Mouse (Mus musculus): Measurements from ENCODE around the gene Usp3.

Gene Usp3

GRCm38 (mm10) chr9:66603907-66604306 lies 11.0 kb upstream of the Usp3 start:
- no peak for DNase-seq (ENCODE audit: low spot score)

GRCm38 (mm10) chr9:66601006-66601405 lies 8.1 kb upstream of the Usp3 start:
- DNase-seq (ENCODE audit: low spot score) = no peak

GRCm38 (mm10) chr9:66600551-66600950 lies 7.6 kb upstream of the Usp3 start:
- no peak for DNase-seq (ENCODE audit: low spot score)

- DNase-seq (ENCODE audit: low spot score) = peak; percentile 63
Measured at GRCm38 (mm10) chr9:66599577-66599976, 6.6 kb upstream of the Usp3 start.

- DNase-seq (ENCODE audit: low spot score) = no peak
Measured at GRCm38 (mm10) chr9:66598636-66599035, 5.7 kb upstream of the Usp3 start.

- no peak for DNase-seq (ENCODE audit: low spot score)
Measured at GRCm38 (mm10) chr9:66597480-66598215, 4.7 kb upstream of the Usp3 start.

GRCm38 (mm10) chr9:66597076-66597475 lies 4.1 kb upstream of the Usp3 start:
- no peak for DNase-seq (ENCODE audit: low spot score)

- DNase-seq (ENCODE audit: low spot score) = no peak
Measured at GRCm38 (mm10) chr9:66595722-66596675, 3.1 kb upstream of the Usp3 start.

- no peak for DNase-seq (ENCODE audit: low spot score)
Measured at GRCm38 (mm10) chr9:66594061-66594460, 1.1 kb upstream of the Usp3 start.

- no peak for DNase-seq (ENCODE audit: low spot score)
Measured at GRCm38 (mm10) chr9:66593613-66593969, 649 bp upstream of the Usp3 start.

GRCm38 (mm10) chr9:66591851-66592645 lies 894 bp downstream of the Usp3 start:
- DNase-seq (ENCODE audit: low spot score) = peak; percentile 56

- no peak for DNase-seq (ENCODE audit: low spot score)
Measured at GRCm38 (mm10) chr9:66590051-66590450, 2.9 kb downstream of the Usp3 start.

- DNase-seq (ENCODE audit: low spot score) = no peak
Measured at GRCm38 (mm10) chr9:66587016-66587415, 5.9 kb downstream of the Usp3 start.

- DNase-seq (ENCODE audit: low spot score) = no peak
Measured at GRCm38 (mm10) chr9:66586533-66586932, 6.4 kb downstream of the Usp3 start.

GRCm38 (mm10) chr9:66585191-66585590 lies 7.8 kb downstream of the Usp3 start:
- DNase-seq (ENCODE audit: low spot score) = no peak

GRCm38 (mm10) chr9:66584176-66584575 lies 8.8 kb downstream of the Usp3 start:
- no peak for DNase-seq (ENCODE audit: low spot score)

GRCm38 (mm10) chr9:66583244-66583643 lies 9.7 kb downstream of the Usp3 start:
- DNase-seq (ENCODE audit: low spot score) = no peak

GRCm38 (mm10) chr9:66581694-66582093 lies 11.2 kb downstream of the Usp3 start:
- no peak for DNase-seq (ENCODE audit: low spot score)

GRCm38 (mm10) chr9:66580722-66581121 lies 12.2 kb downstream of the Usp3 start:
- DNase-seq (ENCODE audit: low spot score) = no peak

GRCm38 (mm10) chr9:66575878-66576238 lies 17.1 kb downstream of the Usp3 start:
- no peak for DNase-seq (ENCODE audit: low spot score)

- no peak for DNase-seq (ENCODE audit: low spot score)
Measured at GRCm38 (mm10) chr9:66575041-66575877, 17.7 kb downstream of the Usp3 start.

Data from retina, embryonic 14.5 days (tissue).